Comparison of ENCODE assay signal across 11 mouse cellular contexts in genomic region chr3:137560851-137561449, GRCm38 (mm10).
DNase-seq lines count a peak whose midpoint lies in the region; ATAC-seq lines count a peak whose summit lies in the region.
"Had no signal": no experiment of that assay in that cellular context is flagged by ENCODE, and none has a peak within 500 bp of the region (broad histone marks: within the 10 kb centered on the region; RNA-seq: fewer than 3 reads in every experiment).

No protein-coding gene starts in this region.

- H3K4me2 ChIP-seq in heart, embryonic 12.5 days: no peak overlapping the region
- H3K4me2 ChIP-seq: stomach, embryonic 15.5 days had no signal

- H3K4me3 ChIP-seq in heart, embryonic 12.5 days: no peak overlapping the region
- H3K4me3 ChIP-seq: megakaryocyte, embryonic 14.5 days; stomach, embryonic 15.5 days had no signal

- peak; percentile 12 to 17 for DNase-seq in heart, adult 18-20 months
- peak; percentile 38 to 54 for DNase-seq in frontal cortex, postnatal 10 days (ENCODE audit: low spot score in 2 of 2)
- DNase-seq in left cerebral cortex, postnatal 36 days (ENCODE audit: low spot score in 2 of 2): peak; percentile 58 to 61
- no peak for DNase-seq in spleen, postnatal 4 days (ENCODE audit: low spot score in 2 of 2)
- DNase-seq in spleen, postnatal 36 days (ENCODE audit: low spot score in 2 of 2): no peak
- DNase-seq in urinary bladder, adult 2 months (ENCODE audit: low spot score): no peak

- 85% methylated on average over 6 of the region's 6 CpGs for WGBS in heart, embryonic 12.5 days

- no peaks in the 10 kb centered on the region for H3K36me3 ChIP-seq in heart, embryonic 12.5 days
- H3K36me3 ChIP-seq: stomach, embryonic 15.5 days had no signal

- H3K4me1 ChIP-seq in heart, embryonic 12.5 days (replicated peaks): no peaks in the 10 kb centered on the region
- H3K4me1 ChIP-seq: megakaryocyte, embryonic 14.5 days; stomach, embryonic 15.5 days had no signal

- H3K27me3 ChIP-seq in heart, embryonic 12.5 days (replicated peaks): no peaks in the 10 kb centered on the region
- H3K27me3 ChIP-seq: CH12.LX; megakaryocyte, embryonic 14.5 days; stomach, embryonic 15.5 days had no signal

- H3K27ac ChIP-seq in heart, embryonic 12.5 days (ENCODE audit: poor library complexity, severe bottlenecking): no peak overlapping the region
- H3K27ac ChIP-seq: stomach, embryonic 15.5 days had no signal

- intact Hi-C loops in left cerebral cortex, postnatal 36 days (cut with DNase I): loop anchor here (5.0 kb wide), 3 partner anchors 49 to 191 kb away; partner anchors contain the start of gene Ddit4l

- no peak for ATAC-seq in heart, embryonic 12.5 days (ENCODE audit: insufficient number of reproducible peaks, low FRiP score)
- ATAC-seq in cerebellum, adult (ENCODE audit: insufficient number of reproducible peaks, low FRiP score, low TSS enrichment): peak; percentile 95

- no peaks in the 10 kb centered on the region for H3K9me3 ChIP-seq in heart, embryonic 12.5 days (replicated peaks)
- H3K9me3 ChIP-seq: stomach, embryonic 15.5 days had no signal

- no peak overlapping the region for H3K9ac ChIP-seq in heart, embryonic 12.5 days
- H3K9ac ChIP-seq: stomach, embryonic 15.5 days had no signal

Comparison
In these comparisons a context has a peak if more than half of its experiments do, and no peak if none do; other contexts are left out.
1. DNase-seq: peak in heart, adult 18-20 months (2 of 2), frontal cortex, postnatal 10 days (2 of 2) and left cerebral cortex, postnatal 36 days (2 of 2); none in spleen, postnatal 4 days (0 of 2), spleen, postnatal 36 days (0 of 2) and urinary bladder, adult 2 months (single experiment).